Mouse (Mus musculus) heart, postnatal 10 days (tissue): Measurements from ENCODE around the gene Slc33a1. TPM values are rescaled to one million over a fixed set of nuclear protein-coding genes. Genes with fewer than 3 reads are reported as not detected.

ENCODE experiments used
- DNase-seq, 2 experiments: peaks; one replicate each; pipeline ENCODE4 v3.0.0; 2021
- intact Hi-C: fragments of 180-260 bp; cut with DNase I; formaldehyde crosslinking; loops from one replicate; pipeline ENCODE4 v1.15.1; 2025
- total RNA-seq, 2 experiments: library from RNA; stranded (reverse); gene quantifications; 2 replicates each; pipeline ENCODE4 v1.2.3; 2021

Slc33a1 gene
- total RNA-seq = 10 to 100 TPM in 1 of 2 experiments, 1 to 10 TPM in 1; 9.6 to 10.9 TPM

- intact Hi-C loops = loop anchor here (5.0 kb wide), 1 partner anchor 37 kb away; the partner anchor contains the start of gene E130311K13Rik
- peak; percentile 99 to 100 for DNase-seq
These were observed at the start of gene Slc33a1 for GRCm38 (mm10) chr3:63964100-63964921. TSS of gene Slc33a1 (minus strand) at chr3:63964768.

DNA sequence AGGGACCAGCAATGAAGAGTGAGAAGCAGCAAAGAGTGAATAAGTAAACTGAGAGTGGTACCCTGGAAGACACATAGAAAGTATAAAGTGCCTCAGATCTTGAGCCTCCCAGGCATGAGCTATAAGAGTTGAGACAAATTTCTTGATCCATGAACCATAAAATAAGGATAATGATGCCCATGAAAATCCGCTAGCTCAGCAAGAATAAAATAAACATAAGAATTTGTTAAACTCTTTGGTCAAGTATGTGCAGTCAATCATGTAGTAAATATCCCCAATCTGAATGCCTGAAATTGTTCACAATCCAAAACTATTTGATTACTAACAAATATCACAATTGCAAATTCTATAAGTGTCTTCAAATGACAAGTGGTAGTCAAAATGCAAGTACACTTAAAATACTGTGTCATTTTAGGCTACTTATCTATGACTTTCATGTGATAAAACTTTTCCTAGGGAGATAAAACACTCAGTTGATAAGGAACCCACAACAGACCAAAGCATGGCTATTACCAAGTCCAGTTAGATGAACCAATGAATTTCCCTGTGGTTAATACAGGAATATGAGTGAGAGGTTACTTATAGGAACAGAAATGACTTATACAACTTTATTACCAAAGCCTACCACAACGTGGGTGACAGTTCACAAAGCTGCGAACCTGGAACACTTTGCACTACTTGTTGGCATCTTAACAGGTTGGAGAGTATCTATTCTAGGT, 24.3 kb upstream of the Slc33a1 start:
- intact Hi-C loops = no loop called here
- DNase-seq = no peak

DNA sequence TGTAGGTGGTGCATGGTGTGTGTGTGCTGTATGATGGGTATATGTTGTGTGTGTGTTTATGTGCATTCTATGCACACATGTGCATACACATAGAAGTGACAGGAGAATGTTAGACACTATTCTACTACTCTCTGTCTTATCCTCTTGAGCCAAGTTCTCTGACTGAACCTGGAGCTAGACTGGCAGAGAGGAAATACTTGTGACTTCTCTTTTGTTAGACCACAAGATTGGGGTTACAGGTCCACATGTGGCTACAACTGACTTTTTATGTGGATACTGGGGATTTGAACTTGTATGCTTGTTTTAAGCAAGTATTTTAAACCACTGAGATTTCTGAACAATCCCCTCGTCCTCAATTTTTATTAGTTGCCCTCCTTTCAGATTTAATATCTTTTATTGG, 22.1 kb upstream of the Slc33a1 start:
- intact Hi-C loops = no loop called here
- DNase-seq = no peak

DNA sequence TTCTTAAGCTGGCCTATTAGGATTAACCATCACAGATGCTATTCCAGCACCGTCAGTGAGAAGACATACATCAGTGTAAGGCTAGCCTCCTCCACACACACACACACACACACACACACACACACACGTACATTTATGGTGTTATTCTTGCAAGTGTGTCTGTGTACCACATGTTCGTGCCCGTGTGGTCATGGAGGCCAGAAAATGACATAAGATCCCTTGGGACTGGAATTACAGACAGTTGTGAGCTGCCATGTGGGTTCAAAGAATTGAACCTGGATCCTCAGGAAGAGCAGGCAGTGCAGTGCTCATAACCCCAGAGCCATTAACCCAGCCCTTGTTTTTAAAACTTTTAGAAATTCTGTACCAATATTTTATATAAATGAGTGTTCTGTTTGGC, 13.3 kb upstream of the Slc33a1 start:
- no peak for DNase-seq
- intact Hi-C loops = loop anchor here (10.0 kb wide), 1 partner anchor 807 kb away; no protein-coding TSS in a partner anchor

GRCm38 (mm10) chr3:63975955-63976908, 11.7 kb upstream of the Slc33a1 start, which contains the start of gene Gmps:
TSS of gene Gmps (plus strand) at chr3:63976106.
- intact Hi-C loops = loop anchor here (10.0 kb wide), 1 partner anchor 809 kb away; no protein-coding TSS in a partner anchor
- peak; percentile 93 to 96 for DNase-seq

DNA sequence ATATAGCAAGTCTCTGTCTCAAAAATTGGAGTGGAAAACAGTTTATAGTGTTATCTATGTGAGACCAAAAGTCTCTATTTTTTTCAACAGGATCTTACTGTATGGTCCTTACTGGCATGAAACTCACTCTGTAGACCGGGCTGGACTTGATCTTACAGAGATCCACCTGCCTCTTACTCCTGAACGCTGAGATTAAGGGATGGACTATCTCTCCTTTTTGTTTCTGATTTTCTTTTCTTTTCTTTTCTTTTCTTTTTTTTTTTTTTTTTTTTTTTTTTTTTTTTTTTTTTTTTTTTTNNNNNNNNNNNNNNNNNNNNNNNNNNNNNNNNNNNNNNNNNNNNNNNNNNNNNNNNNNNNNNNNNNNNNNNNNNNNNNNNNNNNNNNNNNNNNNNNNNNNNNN, 1.4 kb upstream of the Slc33a1 start:
- DNase-seq = no peak

DNA sequence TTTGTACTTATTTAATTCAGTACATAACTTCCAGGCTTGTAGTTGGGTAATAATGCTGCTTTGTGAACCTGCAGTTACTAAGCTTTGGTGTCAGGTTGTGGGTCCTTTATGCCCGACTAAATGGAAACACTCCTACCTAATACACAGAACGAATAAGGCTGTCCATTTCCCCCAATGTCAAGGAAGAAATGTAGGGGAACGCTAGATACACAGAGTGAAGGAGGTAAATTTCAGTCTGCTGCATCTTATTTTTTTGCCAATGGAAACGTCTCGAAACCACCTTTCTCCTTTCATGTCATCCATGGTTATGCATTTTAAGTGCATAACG, 318 bp upstream of the Slc33a1 start:
- intact Hi-C loops = loop anchor here (5.0 kb wide), 1 partner anchor 38 kb away; the partner anchor contains the start of gene E130311K13Rik
- no peak for DNase-seq

More for the DNA sequence above, 1.4 kb upstream of the Slc33a1 start:
- intact Hi-C loops = no loop called here

DNA sequence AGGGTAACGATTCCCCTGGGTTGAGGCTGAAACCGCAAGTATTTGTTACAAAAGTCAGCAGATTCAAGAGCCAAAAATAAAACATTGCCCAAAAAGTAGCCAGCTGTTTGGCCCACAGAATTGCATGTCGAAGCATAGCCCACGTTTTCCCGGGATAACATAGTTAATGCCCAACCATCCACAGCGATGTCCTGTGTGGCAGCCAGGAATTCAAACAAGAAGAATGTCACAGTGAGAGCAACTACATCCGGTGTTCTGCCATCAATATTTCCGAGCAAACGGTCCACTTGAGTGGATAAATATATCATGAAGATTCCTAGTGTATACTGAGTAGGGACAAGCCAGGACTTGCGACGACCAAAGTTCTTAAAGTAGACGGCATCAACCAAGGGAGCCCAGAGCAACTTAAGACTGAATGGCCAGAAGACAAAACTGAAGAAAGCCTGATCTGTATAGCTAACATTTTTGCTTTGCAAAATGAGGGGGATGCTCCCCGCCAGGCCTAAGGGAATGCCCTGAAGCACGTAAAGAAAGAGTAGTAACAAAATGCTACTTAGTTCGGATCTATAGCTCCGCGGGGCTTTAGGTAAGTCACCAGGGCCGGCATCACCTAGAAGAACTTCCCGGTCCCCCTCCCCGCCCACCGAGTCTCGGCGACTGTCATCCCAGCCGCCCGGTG, 1.0 kb downstream of the Slc33a1 start:
- intact Hi-C loops = loop anchor here (5.0 kb wide), 1 partner anchor 36 kb away; the partner anchor contains the start of gene E130311K13Rik
- DNase-seq = peak in 1 of 2 experiments; percentile 31

DNA sequence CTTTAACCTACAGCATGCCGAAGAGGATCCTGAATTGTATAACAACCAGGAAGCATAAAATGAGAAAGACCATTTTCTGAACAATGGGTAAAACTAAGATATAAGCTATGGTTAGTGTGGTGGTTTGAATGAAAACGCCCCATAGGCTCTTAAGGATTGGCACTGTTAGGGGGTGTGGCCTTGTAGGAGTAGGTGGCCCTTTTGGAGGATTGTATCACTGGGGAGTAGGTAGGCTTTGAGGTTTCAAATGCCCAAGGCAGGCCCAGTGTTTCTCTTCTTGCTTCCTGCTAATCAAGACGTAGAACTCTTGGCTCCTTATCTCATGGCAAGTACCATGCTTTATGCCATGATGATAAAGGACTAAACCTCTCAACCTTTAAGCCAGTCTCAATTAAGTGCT, 14.7 kb downstream of the Slc33a1 start:
- intact Hi-C loops = no loop called here
- DNase-seq = no peak

DNA sequence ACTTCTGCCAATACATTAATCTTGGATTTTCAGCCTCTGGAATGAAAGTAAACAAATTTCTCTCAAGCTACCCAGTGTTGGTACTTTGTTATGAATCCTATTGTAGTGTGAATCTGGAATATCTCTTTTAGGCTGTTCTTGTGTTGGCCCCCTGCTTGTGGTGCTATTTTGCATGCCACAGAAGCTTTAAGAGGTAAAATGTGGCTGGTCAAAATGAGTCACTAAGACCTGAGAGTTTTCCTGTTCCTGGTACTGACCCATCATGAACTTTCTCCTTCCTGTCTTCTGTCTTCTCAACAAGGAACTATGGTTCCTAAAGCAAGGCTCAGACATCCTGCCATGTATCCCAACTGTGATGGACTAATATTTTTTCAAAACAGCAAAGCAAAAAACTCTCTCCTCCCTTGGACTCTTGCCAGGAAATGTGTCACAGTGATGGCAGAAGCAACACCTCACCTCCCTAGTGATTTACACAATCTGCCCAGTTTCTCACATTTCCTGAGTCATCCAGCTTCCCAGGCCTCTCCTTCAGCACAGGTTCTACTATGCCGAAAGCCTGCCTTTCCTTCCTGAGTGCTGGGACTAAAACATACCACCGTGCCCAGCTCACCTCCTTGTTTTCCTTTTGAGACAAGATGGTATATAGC, 23.2 kb downstream of the Slc33a1 start:
- DNase-seq = peak; percentile 14 to 21
- intact Hi-C loops = no loop called here

- intact Hi-C loops = no loop called here
- DNase-seq = no peak
These were observed 25.6 kb downstream of the Slc33a1 start for GRCm38 (mm10) chr3:63938928-63939327.

GRCm38 (mm10) chr3:63928878-63929859, 35.4 kb downstream of the Slc33a1 start, which contains the start of gene E130311K13Rik:
TSS of gene E130311K13Rik (minus strand) at chr3:63929472.
- intact Hi-C loops = loop anchor here (1.0 to 5.0 kb wide), 2 partner anchors 33 to 375 kb away; partner anchors contain the start of gene Slc33a1
- DNase-seq = peak; percentile 94

DNA sequence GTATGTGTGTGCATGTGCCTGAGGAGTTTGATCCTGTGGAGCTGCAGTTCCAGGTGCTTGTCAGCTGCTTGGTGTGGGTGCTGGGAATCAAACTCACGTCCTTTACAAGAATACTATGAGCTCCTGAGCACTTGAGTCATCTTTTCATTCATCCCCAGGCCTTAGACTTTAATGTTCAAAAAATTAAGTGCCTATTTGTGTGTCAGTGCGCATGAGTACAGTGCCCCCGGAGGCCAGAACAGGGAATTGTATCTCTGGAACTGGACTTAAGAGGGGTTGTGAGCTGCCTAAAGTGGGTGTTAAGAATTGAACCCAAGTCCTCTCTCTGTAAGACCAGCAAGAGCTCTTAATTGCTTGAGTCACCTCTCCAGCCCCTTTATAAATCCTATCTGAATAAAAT, 44.9 kb downstream of the Slc33a1 start:
- no peak for DNase-seq
- intact Hi-C loops = no loop called here

- intact Hi-C loops = no loop called here
These were observed 54.3 kb downstream of the Slc33a1 start for GRCm38 (mm10) chr3:63910301-63910700.

GRCm38 (mm10) chr3:63905241-63905640, 59.3 kb downstream of the Slc33a1 start:
- intact Hi-C loops = no loop called here
- no peak for DNase-seq

More at GRCm38 (mm10) chr3:63910301-63910700, 54.3 kb downstream of the Slc33a1 start:
- DNase-seq = no peak

DNA sequence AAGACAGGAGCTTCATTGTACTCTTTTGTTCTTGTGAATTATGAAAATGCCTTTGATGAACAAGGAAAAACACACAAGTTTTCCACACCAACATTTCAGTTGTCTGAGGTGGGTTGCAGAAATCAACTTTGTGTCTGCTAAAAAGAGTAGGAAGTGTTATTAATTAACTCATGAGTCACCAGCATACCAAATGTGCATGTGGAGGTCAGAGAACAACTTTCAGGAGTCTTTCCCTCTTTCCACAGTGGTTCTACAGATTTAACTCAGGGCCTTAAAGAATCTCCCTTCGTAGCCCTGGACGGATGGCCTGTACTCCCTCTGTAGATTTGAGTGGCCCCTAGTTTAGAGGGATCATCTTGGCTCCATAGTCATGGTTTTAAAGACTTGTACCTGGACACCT, 60.4 kb downstream of the Slc33a1 start:
- intact Hi-C loops = no loop called here
- no peak for DNase-seq

DNA sequence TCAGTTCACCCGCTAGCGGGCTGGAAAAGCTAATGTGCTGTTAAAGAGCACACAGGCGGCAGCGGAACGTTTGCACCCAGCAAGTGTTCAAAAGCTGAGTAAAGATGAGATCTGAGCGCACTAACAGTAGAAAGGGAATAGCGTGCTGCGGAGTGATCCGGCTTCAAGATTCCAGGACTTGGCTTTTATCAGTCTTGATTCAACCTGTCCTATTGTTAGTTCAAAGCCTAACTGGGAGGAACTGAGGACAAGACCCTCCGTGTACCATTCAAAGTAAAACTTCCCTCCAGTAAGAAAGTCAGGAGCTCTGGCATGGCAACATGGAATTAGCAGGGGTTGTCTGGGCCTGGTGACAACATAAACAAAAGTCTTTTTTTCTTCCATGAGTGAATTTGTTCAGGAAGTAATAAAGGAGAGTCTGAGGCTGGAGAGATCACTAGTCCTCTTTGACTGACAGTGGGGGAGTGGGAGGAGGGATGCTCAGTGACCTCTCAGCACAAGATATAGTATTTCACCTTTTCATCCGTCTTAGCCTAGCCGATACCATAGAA, 64.5 kb downstream of the Slc33a1 start:
- intact Hi-C loops = no loop called here
- peak; percentile 1 to 3 for DNase-seq

DNA sequence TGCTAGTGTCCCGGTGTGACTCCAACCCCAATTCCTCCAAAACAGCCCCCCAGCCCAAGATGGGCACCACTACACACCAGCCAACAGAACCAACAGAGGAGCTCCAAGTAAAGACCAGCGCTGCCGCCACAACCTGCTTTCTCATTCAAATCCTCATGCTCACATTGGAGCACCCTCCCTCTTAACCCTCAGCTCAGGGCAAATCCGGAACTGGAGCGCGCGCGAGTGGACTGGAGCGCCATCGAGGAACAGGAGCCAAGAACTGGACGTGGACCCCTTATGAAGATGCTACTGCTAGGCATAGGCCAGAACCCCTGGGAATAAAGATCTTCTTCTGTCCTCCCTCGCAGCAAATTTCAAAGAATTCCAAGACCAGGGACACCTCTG, 65.3 kb downstream of the Slc33a1 start, which contains the start of gene Plch1:
TSS of gene Plch1 (minus strand) at position 164 of the 387 bp plus-strand sequence.
- peak; percentile 32 to 59 for DNase-seq
- intact Hi-C loops = no loop called here
